Mouse (Mus musculus): ENCODE data around the gene Hoxb13.

GRCm38 (mm10) chr11:96204351-96204750, 10.2 kb downstream of the Hoxb13 start:
- no peak for TF ChIP-seq POLR2A (IDR thresholded peaks at IDR 0.05; ENCODE audit: low read depth, low read length)
- TF ChIP-seq CTCF (conservative IDR thresholded peaks at IDR 0.05; ENCODE audit: insufficient read depth, insufficient read length, low read depth, low read length) = no peak
